Mouse (Mus musculus) frontal cortex, adult (tissue): ENCODE measurements around the gene Gfi1.

Experiments used
- ATAC-seq: cut with Nextera tagmentation; 2 replicates; pipeline ENCODE4 v1.9.2; 2017; ENCODE audit warnings: mild to moderate bottlenecking, moderate library complexity, mixed read lengths; ENCODE audit not compliant: low TSS enrichment

Gene Gfi1

GRCm38 (mm10) chr5:107722661-107723532, 2.9 kb downstream of the Gfi1 start:
- ATAC-seq, result no peak

GRCm38 (mm10) chr5:107721638-107722011, 4.2 kb downstream of the Gfi1 start:
- ATAC-seq, result no peak

GRCm38 (mm10) chr5:107720991-107721637, 4.7 kb downstream of the Gfi1 start:
- ATAC-seq, result no peak

- no peak for ATAC-seq
Measured at GRCm38 (mm10) chr5:107720511-107720910, 5.3 kb downstream of the Gfi1 start.

- no peak for ATAC-seq
Measured at GRCm38 (mm10) chr5:107719786-107720185, 6.0 kb downstream of the Gfi1 start.

GRCm38 (mm10) chr5:107719209-107719608, 6.6 kb downstream of the Gfi1 start:
- ATAC-seq, result no peak

GRCm38 (mm10) chr5:107717871-107718361, 7.9 kb downstream of the Gfi1 start:
- ATAC-seq, result no peak

GRCm38 (mm10) chr5:107711689-107712088, 14.1 kb downstream of the Gfi1 start:
- ATAC-seq, result no peak

GRCm38 (mm10) chr5:107708124-107708797, 17.6 kb downstream of the Gfi1 start:
- ATAC-seq, result no peak

GRCm38 (mm10) chr5:107706262-107706661, 19.6 kb downstream of the Gfi1 start:
- ATAC-seq, result no peak

GRCm38 (mm10) chr5:107705756-107706155, 20.1 kb downstream of the Gfi1 start:
- no peak for ATAC-seq

GRCm38 (mm10) chr5:107703207-107703763, 22.6 kb downstream of the Gfi1 start:
- ATAC-seq, result no peak

GRCm38 (mm10) chr5:107701658-107702057, 24.2 kb downstream of the Gfi1 start:
- ATAC-seq, result no peak

- ATAC-seq, result no peak
Measured at GRCm38 (mm10) chr5:107700873-107701272, 25.0 kb downstream of the Gfi1 start.

- ATAC-seq, result no peak
Measured at GRCm38 (mm10) chr5:107698888-107699287, 26.9 kb downstream of the Gfi1 start.

- ATAC-seq, result no peak
Measured at GRCm38 (mm10) chr5:107695019-107695418, 30.8 kb downstream of the Gfi1 start.

- no peak for ATAC-seq
Measured at GRCm38 (mm10) chr5:107688499-107688866, 37.4 kb downstream of the Gfi1 start.

- peak; percentile 72 for ATAC-seq
Measured at GRCm38 (mm10) chr5:107687592-107688498, 38.0 kb downstream of the Gfi1 start.

- ATAC-seq, result no peak
Measured at GRCm38 (mm10) chr5:107687161-107687560, 38.7 kb downstream of the Gfi1 start.

- ATAC-seq, result no peak
Measured at GRCm38 (mm10) chr5:107684380-107684779, 41.5 kb downstream of the Gfi1 start.

- ATAC-seq, result no peak
Measured at GRCm38 (mm10) chr5:107681300-107681699, 44.5 kb downstream of the Gfi1 start.
